Mouse (Mus musculus) testis, adult 2 months (tissue): ENCODE data around the gene Chrnb2.

Experiments
- CTCF ChIP-seq: fragments of 200-500 bp; IDR thresholded peaks from 2 replicates; pipeline ENCODE4 v1.5.1; 2012; ENCODE audit warnings: low read depth, mild to moderate bottlenecking, inconsistent platforms, low read length, moderate library complexity; ENCODE audit not compliant: control insufficient read depth, insufficient read depth, insufficient replicate concordance
- POLR2A ChIP-seq: fragments of 200-500 bp; IDR thresholded peaks from 2 replicates; pipeline ENCODE4 v1.6.1; 2012; ENCODE audit warnings: low read depth, mild to moderate bottlenecking, inconsistent platforms, low read length, moderate library complexity; ENCODE audit not compliant: control insufficient read depth

GRCm38 (mm10) chr3:89774236-89774960 lies 10.0 kb upstream of the Chrnb2 start:
- TF ChIP-seq POLR2A, result no peak
- TF ChIP-seq CTCF, result no peak
